Mouse (Mus musculus) G1E (cell line): ENCODE results near the gene Ddx55.

Experiments used
- CTCF ChIP-seq: IDR thresholded peaks from 2 replicates; pipeline ENCODE4 v1.5.1; 2012; ENCODE audit warnings: low read depth, low read length, inconsistent platforms, mixed read lengths
- GATA1 ChIP-seq: IDR thresholded peaks from 2 replicates; pipeline ENCODE4 v1.6.1; 2012; ENCODE audit warnings: borderline replicate concordance, low read length, inconsistent platforms, mixed read lengths
- GATA2 ChIP-seq: IDR thresholded peaks from 2 replicates; pipeline ENCODE4 v1.6.1; 2012; ENCODE audit warnings: low read depth, low read length, inconsistent platforms, borderline replicate concordance
- POLR2AphosphoS5 ChIP-seq: IDR thresholded peaks from 2 replicates; pipeline ENCODE4 v1.6.1; 2012; ENCODE audit warnings: low read depth, low read length, inconsistent platforms; ENCODE audit not compliant: insufficient replicate concordance
- TAL1 ChIP-seq: conservative IDR thresholded peaks from 2 replicates; pipeline ENCODE4 v1.6.1; 2012; ENCODE audit warnings: low read depth, low read length, inconsistent platforms, mixed read lengths

GRCm38 (mm10) chr5:124552558-124553307, at the start of gene Ddx55:
- no peak for TF ChIP-seq GATA2
- TF ChIP-seq CTCF, result no peak
- TF ChIP-seq POLR2AphosphoS5, result no peak
- no peak for TF ChIP-seq TAL1
- TF ChIP-seq GATA1, result no peak
